Mouse (Mus musculus): ENCODE data around the gene Hoxa6.

The Hoxa6 gene

GRCm38 (mm10) chr6:52227470-52228222 lies 19.1 kb upstream of the Hoxa6 start:
- no peak for DNase-seq (ENCODE audit: low spot score in 2 of 2)

- DNase-seq (ENCODE audit: low spot score in 2 of 2) = no peak
These were observed 18.2 kb upstream of the Hoxa6 start for GRCm38 (mm10) chr6:52226569-52227257.

- DNase-seq (ENCODE audit: low spot score in 2 of 2) = no peak
These were observed 17.4 kb upstream of the Hoxa6 start for GRCm38 (mm10) chr6:52225612-52226568.

GRCm38 (mm10) chr6:52224895-52225611 lies 16.5 kb upstream of the Hoxa6 start:
- no peak for DNase-seq (ENCODE audit: low spot score in 2 of 2)

GRCm38 (mm10) chr6:52223939-52224760 lies 15.6 kb upstream of the Hoxa6 start:
- no peak for DNase-seq (ENCODE audit: low spot score in 2 of 2)

- no peak for DNase-seq (ENCODE audit: low spot score in 2 of 2)
These were observed 14.2 kb upstream of the Hoxa6 start for GRCm38 (mm10) chr6:52222729-52223128.

- no peak for DNase-seq (ENCODE audit: low spot score in 2 of 2)
These were observed 13.6 kb upstream of the Hoxa6 start for GRCm38 (mm10) chr6:52221993-52222685.

- DNase-seq (ENCODE audit: low spot score in 2 of 2) = peak; percentile 56 to 66
These were observed 12.9 kb upstream of the Hoxa6 start, which contains the start of gene Hoxa7 for GRCm38 (mm10) chr6:52221337-52221992. Gene Hoxa7 (minus strand): TSS chr6:52221854.

GRCm38 (mm10) chr6:52220865-52221310 lies 12.4 kb upstream of the Hoxa6 start:
- no peak for DNase-seq (ENCODE audit: low spot score in 2 of 2)

GRCm38 (mm10) chr6:52220003-52220864 lies 11.7 kb upstream of the Hoxa6 start:
- no peak for DNase-seq (ENCODE audit: low spot score in 2 of 2)

GRCm38 (mm10) chr6:52219234-52219942 lies 10.9 kb upstream of the Hoxa6 start:
- no peak for DNase-seq (ENCODE audit: low spot score in 2 of 2)

GRCm38 (mm10) chr6:52218643-52219215 lies 10.2 kb upstream of the Hoxa6 start:
- no peak for DNase-seq (ENCODE audit: low spot score in 2 of 2)

GRCm38 (mm10) chr6:52217895-52218642 lies 9.5 kb upstream of the Hoxa6 start:
- no peak for DNase-seq (ENCODE audit: low spot score in 2 of 2)

- DNase-seq (ENCODE audit: low spot score in 2 of 2) = peak; percentile 32 to 40
These were observed 8.9 kb upstream of the Hoxa6 start for GRCm38 (mm10) chr6:52217459-52217768.

- no peak for DNase-seq (ENCODE audit: low spot score in 2 of 2)
These were observed 8.4 kb upstream of the Hoxa6 start for GRCm38 (mm10) chr6:52216691-52217458.
